Mouse (Mus musculus) embryonic stem cell, embryonic (primary cell): ENCODE results near the gene Vmn1r188.
"Not testable (repeated sequence)": the region's sequence is repeated elsewhere in the genome, so short reads cannot be mapped to it uniquely, and the experiment has no call there.

ENCODE experiments used
- CTCF ChIA-PET, 4 experiments: fragments of 300-600 bp in 2 of 4; fragments of 350-600 bp in 2 of 4; sonication (Branson Sonifier 250); formaldehyde crosslinking; loops; one replicate each; lab custom pipeline; 2022; ENCODE audit warnings: inconsistent platforms in 2 of 4; lab: Charles Lee
- POLR2A ChIA-PET, 4 experiments: fragments of 300-600 bp in 2 of 4; fragments of 350-600 bp in 2 of 4; sonication (Branson Sonifier 250); formaldehyde crosslinking; loops; one replicate each; lab custom pipeline; 2022; ENCODE audit warnings: antibody characterized with exemption in 4 of 4, inconsistent platforms in 1 of 4; lab: Charles Lee

Vmn1r188 gene

DNA sequence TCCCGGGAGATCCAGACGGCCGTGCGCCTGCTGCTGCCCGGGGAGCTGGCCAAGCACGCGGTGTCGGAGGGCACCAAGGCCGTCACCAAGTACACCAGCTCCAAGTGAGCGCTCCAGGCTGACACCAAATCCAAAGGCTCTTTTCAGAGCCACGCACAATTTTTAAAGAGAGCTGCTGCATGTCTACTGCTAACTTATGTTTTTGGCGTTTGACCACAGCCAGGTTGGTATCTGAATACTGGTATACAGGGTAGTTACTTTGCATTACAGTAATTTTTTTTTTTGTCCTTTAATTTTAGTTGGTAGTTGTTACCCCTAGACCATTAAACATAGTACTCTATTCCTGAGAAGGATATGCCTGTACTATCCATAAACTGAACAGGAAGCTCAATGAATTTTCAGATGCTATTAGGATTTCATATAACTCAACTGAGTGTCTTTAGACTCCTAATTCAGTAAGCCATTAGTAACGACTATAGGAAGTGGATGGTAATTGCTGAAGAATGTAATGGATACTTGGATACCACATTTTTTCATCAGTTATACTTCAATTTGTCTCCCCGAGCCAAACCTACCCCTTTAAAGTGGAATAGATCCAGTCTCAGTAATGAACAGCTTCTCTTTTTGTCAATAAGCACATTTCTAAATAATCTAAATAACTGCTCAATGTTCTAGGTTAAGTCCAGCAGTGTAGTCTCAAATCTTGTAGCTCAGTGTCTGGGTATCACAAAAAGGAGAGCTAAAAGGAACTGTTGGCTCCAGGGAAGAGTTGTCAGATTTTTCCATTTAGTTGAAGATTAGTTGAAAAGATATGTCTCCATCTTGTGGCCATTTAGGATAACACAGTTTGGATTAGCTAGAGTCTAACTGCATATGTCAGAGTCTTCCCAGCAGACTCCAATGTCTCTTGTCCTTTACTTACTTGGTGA lies 40.5 kb upstream of the Vmn1r188 start:
- ChIA-PET POLR2A (interaction anchor here (0.5 to 10.5 kb wide), 168 partner anchors 7 to 1719 kb away, joined by 3 to 225 read pairs (median 6); partner anchors contain the start of genes Hist1h2ah (in 4 of the 4), Hist1h2an (in 4 of the 4), Hist1h2bk (in 4 of the 4) and Hist1h2bp (in 4 of the 4)), CTCF (interaction anchor here (0.5 to 3.2 kb wide), 12 partner anchors 8 to 1578 kb away, joined by 3 to 30 read pairs (median 4); partner anchors contain the start of genes Hist1h1b (in 1 of the 4), Hist1h2ah (in 1 of the 4), Hist1h2an (in 1 of the 4) and Hist1h2bk (in 1 of the 4))

DNA sequence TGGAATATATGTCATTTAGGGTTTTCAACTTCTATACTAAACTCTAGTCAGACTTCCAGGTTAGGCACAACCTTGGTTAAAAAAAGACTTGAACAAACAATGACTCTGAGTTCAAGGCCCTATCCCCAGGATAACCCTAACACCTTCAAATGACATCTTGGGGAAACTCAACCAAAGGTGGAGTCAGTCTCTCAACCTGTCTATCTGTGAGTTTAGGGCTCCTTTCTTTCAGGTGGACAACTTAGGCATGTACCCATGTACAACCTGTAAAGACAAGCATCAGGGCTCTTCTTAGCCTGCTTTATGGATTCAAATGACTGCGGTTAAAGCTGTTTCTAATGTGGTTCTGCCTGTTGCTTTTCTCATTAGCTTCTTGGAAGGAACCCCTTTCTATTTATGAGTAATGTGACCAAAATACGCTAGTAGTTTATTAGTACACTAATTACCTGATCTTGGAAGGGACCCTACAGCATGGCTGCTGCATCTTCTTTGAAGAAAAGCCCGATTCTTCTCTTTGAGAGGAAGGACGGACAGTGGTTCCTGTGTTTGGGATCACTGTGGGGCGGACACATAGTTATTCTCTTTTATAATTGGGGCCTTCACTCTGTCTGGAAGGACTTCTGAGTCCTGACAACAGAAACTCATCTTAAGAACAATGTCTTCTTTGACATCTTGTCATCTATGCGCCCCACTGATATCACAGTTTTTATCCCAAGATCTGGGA lies 39.6 kb upstream of the Vmn1r188 start:
- ChIA-PET POLR2A (interaction anchor here (0.5 to 10.5 kb wide), 61 partner anchors 8 to 1706 kb away, joined by 3 to 225 read pairs (median 11); partner anchors contain the start of genes Hist1h2ah (in 4 of the 4), Hist1h2bk (in 4 of the 4), Hist1h2ac (in 3 of the 4) and Hist1h2an (in 3 of the 4)), CTCF (interaction anchor here in 2 of 4 experiments (0.8 to 3.2 kb wide), 5 partner anchors 10 to 1357 kb away, joined by 3 to 30 read pairs (median 6); partner anchors contain the start of genes Hist1h1b (in 1 of the 2), Hist1h2ah (in 1 of the 2) and Hist1h2bk (in 1 of the 2))

DNA sequence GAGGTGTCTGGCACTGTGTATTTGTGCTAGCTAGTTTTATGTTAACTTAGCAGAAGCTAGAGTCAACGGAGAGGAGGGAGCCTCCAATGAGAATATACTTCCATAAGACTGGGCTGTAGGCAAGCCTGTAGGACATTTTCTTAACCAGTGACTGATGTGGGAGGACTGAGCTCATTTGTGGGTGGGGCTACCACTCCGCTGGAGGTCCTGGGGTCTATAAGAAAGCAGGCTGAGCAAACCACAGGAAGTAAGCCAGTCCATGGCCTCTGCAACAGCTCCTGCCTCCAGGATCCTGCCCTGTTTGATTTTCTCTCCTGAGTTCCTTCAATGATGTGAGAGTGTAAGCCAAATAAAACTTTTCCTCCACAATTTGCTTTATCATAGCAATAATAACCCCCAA lies 38.9 kb upstream of the Vmn1r188 start:
- CTCF ChIA-PET, result interaction anchor here in 1 of 4 experiments (3.2 kb wide), 1 partner anchor 1356 kb away, joined by 30 read pairs; no protein-coding TSS in a partner anchor
- POLR2A ChIA-PET, result interaction anchor here in 3 of 4 experiments (1.2 to 10.5 kb wide), 7 partner anchors 12 to 1511 kb away, joined by 3 to 225 read pairs (median 20); partner anchors contain the start of genes Hist1h2ah (in 2 of the 3) and Hist1h2bk (in 2 of the 3)

DNA sequence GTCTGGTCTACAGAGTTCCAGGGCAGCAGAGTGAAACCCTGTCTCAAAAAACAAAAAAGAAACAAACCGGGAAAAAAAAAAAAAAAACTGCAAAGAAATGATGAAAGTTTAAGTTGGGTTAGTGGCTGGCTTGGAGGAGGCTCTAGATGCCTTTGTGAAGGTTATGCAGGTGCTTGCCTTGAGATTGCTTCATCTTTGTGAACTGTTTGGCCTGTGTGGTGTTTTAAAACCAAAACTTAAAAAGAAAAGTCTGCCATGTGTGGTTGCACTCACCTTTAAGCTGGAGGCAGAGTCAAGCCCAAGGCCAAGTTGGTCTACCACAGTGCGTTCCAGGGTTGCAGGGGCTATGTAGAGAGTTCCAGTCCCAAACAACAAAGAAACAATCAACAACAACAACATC lies 35.2 kb upstream of the Vmn1r188 start:
- CTCF ChIA-PET, result no interaction called here
- POLR2A ChIA-PET, result interaction anchor here in 3 of 4 experiments (0.8 to 10.5 kb wide), 7 partner anchors 9 to 1572 kb away, joined by 3 to 225 read pairs (median 3); partner anchors contain the start of genes Hist1h2ah (in 1 of the 3), Hist1h2be (in 1 of the 3), Hist1h2bk (in 1 of the 3) and Hist1h4d (in 1 of the 3)

DNA sequence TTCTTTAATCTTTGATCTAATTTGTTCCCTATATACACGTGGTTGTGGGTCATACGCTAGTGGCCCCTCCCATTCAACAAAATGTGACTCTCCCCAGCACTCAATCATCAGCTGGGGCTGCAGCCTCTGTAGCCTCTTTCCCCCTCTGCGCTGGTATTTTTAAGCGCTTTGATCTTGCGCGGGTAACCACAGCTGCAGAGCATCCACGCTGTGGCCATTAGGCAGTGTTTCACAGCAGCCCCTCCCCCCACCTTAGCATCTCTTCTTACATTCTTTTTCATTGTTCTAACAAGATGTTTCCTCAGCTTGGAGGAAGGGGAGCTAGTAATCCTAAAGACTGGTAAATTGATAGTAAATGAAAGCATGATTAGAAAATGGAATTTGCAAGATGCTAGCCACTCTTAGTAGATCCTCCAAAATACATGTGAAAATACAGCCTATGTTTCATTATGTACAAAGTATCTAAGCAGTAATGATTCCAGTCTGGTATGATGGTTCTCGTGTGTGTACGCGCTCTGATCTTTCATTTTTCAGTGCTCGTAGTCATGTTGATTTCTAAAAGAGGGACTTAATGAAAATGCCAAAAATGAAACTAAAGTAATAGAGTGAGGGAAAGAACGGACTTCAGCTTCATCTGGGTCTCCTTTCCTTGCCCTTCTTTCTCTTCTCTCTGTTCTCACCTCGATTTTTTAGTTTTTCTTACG lies 34.4 kb upstream of the Vmn1r188 start:
- ChIA-PET CTCF (no interaction called here), POLR2A (interaction anchor here in 2 of 4 experiments (0.8 to 1.6 kb wide), 6 partner anchors 14 to 1536 kb away, joined by 3 to 7 read pairs (median 4); partner anchors contain the start of genes Hist1h2ah (in 2 of the 2), Hist1h2bk (in 2 of the 2) and Hist1h4d (in 1 of the 2))

DNA sequence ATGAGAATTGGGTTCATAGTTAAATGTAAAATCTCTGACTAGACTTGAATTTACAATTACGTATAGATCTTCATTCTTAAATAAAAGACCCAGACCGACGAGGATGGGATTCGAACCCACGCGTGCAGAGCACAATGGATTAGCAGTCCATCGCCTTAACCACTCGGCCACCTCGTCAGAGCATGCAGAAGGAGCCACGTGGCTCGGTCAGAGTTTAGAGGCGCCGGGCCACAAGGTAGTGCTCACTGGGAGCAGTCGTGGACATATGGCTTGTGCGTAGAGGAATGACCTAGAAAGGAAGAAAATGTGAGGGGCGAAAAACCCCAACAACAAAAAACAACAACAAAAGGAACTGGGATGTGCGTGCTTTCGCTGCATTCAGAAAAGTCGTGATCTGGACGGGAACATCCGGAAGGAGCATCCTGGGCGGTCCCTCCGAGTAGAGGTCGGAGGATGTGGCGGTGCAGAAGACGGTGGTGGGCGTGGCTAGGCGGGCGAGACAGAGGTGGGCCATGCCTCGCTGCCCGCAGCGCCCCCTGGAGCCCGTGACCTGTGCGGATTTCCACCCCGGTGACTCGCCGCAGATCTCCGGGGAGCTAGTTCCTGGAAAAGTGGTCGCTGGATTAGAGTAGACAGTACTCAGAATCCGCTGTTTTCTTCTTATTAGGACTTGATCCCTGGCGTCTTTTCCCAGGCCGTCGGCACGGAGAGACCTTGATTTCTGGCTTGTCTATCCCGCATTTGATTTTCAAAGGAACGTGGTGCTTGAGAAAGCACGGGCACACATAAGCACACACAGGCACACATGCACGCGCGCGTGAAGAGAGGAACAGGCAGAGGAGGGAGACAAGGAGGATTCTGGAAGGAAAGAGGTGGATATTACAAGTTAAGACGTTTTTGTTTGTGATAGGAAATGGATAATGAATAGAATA lies 33.4 kb upstream of the Vmn1r188 start:
- ChIA-PET POLR2A (interaction anchor here (0.6 to 4.8 kb wide), 20 partner anchors 7 to 1633 kb away, joined by 3 to 38 read pairs (median 4); partner anchors contain the start of genes Hist1h2ah (in 4 of the 4), Hist1h2bk (in 4 of the 4), Hist1h2ag (in 3 of the 4) and Hist1h2bj (in 3 of the 4)), CTCF (interaction anchor here in 3 of 4 experiments (0.5 to 1.9 kb wide), 8 partner anchors 8 to 1566 kb away, joined by 3 to 9 read pairs (median 4); partner anchors contain the start of genes Hist1h2ag (in 1 of the 3), Hist1h2bj (in 1 of the 3) and Hist1h4i (in 1 of the 3))

DNA sequence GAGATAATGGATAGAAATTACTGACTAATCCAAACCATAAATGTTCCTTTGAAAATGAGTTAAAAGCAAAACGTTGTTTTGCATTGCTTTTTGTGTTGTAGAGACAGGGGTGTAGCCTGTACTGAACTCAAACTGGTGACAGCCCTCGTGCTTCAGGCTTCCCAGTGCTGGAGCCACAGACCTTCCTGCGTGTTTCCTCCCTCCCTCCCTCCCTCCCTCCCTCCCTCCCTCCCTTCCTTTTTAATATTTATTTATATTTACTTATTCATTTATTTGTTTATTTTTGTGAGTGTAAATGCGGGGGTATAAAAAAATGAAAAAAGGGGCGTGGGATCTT lies 32.7 kb upstream of the Vmn1r188 start:
- POLR2A ChIA-PET, result interaction anchor here in 3 of 4 experiments (0.6 to 4.8 kb wide), 19 partner anchors 8 to 1632 kb away, joined by 3 to 38 read pairs (median 4); partner anchors contain the start of genes Hist1h2ag (in 3 of the 3), Hist1h2ah (in 3 of the 3), Hist1h2bj (in 3 of the 3) and Hist1h2bk (in 3 of the 3)
- CTCF ChIA-PET, result interaction anchor here in 3 of 4 experiments (0.6 to 1.9 kb wide), 10 partner anchors 9 to 1360 kb away, joined by 3 to 9 read pairs (median 4); partner anchors contain the start of genes Hist1h2ag (in 1 of the 3), Hist1h2bj (in 1 of the 3) and Hist1h4i (in 1 of the 3)

DNA sequence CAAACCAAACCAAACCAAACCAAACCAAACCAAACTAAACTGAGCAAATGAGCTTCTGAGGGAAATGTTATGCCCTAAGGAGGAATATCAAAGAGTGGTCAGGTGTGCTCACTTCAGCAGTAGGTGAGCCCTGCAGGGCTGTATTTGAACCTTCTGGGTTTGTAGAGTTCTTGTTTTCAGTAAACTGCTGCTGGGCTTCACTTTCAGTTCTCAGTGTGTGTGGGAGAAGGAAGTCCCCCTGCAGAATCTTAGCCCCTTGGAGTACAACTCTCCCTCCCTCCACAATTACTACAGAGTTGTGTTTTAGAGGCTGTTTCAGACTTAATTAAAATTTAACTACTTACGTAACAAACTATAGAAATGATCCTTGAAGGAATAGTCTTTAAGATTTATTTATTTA lies 30.5 kb upstream of the Vmn1r188 start:
- CTCF ChIA-PET, result no interaction called here
- POLR2A ChIA-PET, result interaction anchor here in 2 of 4 experiments (2.2 to 4.8 kb wide), 3 partner anchors 10 to 18 kb away, joined by 8 to 38 read pairs (median 33); partner anchors contain the start of genes Hist1h2ag (in 2 of the 2), Hist1h2bj (in 2 of the 2), Hist1h2ah (in 1 of the 2) and Hist1h2bk (in 1 of the 2)

DNA sequence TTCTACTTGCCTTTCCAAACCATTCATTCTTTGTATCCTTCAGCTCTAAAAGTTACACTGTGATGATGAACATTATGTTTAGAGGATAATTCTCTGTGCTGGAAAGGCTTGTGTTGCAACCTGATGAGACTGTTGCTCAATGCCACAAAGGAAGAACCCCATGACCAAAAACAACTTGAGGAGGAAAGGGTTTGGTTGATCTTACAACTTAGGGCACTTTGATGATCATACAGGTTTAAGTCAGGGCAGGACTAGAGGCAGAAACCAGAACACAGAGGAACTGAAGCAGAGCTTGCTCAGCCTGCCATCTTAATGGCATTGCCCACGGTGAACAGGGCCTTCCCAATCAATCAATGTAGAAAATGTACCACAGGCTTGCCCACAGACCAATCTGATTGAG lies 22.8 kb upstream of the Vmn1r188 start:
- POLR2A ChIA-PET, result no interaction called here
- CTCF ChIA-PET, result interaction anchor here in 1 of 4 experiments (0.6 kb wide), 1 partner anchor 818 kb away, joined by 3 read pairs; no protein-coding TSS in a partner anchor

DNA sequence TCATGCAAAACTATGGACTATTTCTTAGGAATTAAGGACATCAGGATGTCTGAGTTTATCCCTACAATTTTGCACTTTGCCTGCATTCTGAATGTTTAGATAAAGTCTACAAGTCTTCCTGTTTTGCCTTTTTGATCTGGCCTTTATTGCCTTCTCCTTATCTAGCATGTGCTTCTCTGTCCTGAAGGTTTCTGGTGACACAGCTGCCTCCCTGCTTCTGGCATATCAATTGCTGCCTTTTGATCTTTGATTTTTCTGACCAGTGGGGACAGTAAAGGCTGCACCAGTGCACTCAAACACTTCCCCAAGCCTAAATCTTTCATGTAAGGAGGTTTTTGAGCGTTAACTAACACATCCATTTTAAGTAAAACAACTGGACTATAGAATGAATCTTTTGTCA lies 20.8 kb upstream of the Vmn1r188 start:
- POLR2A ChIA-PET, result no interaction called here
- CTCF ChIA-PET, result no interaction called here

DNA sequence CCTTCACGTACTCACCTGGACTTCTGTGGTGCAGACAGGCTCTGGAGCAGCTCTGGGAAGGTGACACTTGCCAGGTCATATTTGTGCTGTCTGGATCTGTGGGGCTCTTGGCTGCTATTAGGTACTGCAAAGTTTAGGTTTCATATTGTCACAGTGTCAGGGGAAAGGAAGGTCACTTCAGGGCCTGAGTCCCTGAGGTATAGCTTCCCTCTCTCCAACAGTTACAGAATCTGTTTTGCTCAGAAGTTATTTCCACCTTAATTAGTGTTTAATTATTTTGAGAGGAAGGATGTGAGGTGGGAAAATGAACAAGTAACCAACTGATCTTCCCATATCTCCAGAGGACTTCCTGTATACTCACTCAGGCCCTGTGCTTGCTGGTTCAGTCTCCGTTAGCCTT lies 21.5 kb downstream of the Vmn1r188 start, which contains the start of gene Vmn1r189:
Gene Vmn1r189, minus strand, starts transcription at position 101 of the 400 bp plus-strand sequence.
- CTCF ChIA-PET, POLR2A ChIA-PET: not testable (repeated sequence)

DNA sequence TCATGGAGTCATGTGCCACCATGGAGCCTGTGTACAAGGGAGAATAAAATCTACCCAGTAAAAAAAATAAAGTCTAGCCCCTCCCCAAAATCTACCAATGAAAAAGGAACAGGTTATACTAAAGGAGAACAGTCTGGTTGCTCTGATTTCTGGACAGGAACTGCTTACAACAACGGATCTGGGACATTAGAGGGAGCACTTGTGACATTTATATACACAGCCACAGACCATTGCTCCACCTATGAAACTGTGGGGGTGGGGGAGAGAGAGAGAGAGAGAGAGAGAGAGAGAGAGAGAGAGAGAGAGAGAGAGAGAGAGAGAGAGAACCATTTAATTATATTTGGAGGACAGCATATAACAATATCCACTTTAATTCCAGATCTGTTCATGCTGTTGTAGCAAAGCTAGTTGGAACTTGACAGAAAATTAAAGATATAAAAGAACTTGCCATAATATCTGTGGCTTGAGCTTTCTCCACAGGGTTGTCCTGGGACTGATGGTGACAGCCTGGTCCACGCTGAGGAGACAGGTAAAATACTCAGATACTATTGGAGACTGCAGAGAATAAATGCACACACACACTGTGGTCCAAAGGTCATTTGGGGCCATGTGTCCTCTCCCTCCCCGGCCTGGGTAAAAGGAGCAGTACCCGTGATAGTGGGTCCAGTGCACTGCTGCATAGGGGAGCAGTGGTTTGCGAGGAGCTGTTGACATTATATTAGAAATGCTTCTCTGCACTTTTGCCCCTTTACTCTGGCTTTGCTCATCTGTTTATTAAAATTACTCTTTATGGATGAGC lies 52.5 kb downstream of the Vmn1r188 start:
- POLR2A ChIA-PET, CTCF ChIA-PET: not testable (repeated sequence)
